ENCODE assay signal across 1 mouse cellular context in genomic region chr13:104178650-104179121, GRCm38 (mm10).
A peak's percentile ranks its signal among the peaks of the same experiment; 100 is the strongest.
TF ChIP-seq lines count a peak whose summit lies in the region.

Gene Trim23, plus strand, starts transcription at chr13:104178797.

TF ChIP-seq in CH12.LX, 34 proteins besides CTCF, POLR2A, EP300 and RAD21 (continued from another document):
- TF ChIP-seq HCFC1 (IDR thresholded peaks at IDR 0.05; ENCODE audit: low read depth, low read length) (peak; percentile 82), BHLHE40 (IDR thresholded peaks at IDR 0.05; ENCODE audit: low read depth, low read length) (no peak), KAT2A (IDR thresholded peaks at IDR 0.05; ENCODE audit: insufficient replicate concordance, low read length) (peak; percentile 65; the same call in 1 of the 2 replicates), IRF4 (IDR thresholded peaks at IDR 0.05; ENCODE audit: low read depth, low read length) (peak; percentile 29), ZC3H11A (IDR thresholded peaks at IDR 0.05; ENCODE audit: low read depth, low read length) (no peak), TCF12 (IDR thresholded peaks at IDR 0.05; ENCODE audit: low read depth, low read length) (peak; percentile 68), ZNF384 (IDR thresholded peaks at IDR 0.05; ENCODE audit: low read depth, low read length) (no peak), ETS1 (conservative IDR thresholded peaks at IDR 0.05; ENCODE audit: low read depth, low read length) (no peak; the same call in 1 of the 2 replicates), MAX (IDR thresholded peaks at IDR 0.05; ENCODE audit: low read length) (peak; percentile 71; the same call in 1 of the 2 replicates), E2F4 (IDR thresholded peaks at IDR 0.05; ENCODE audit: insufficient replicate concordance, low read depth, low read length) (0 out of 2 replicates have a peak, but pooled peaks have one; percentile 53), UBTF (IDR thresholded peaks at IDR 0.05; ENCODE audit: low read depth, low read length) (no peak; the same call in 1 of the 2 replicates), USF2 (conservative IDR thresholded peaks at IDR 0.05; ENCODE audit: low read depth, low read length) (no peak), MAZ (IDR thresholded peaks at IDR 0.05; ENCODE audit: low read depth, low read length) (peak; percentile 60; the same call in 1 of the 2 replicates)
TF ChIP-seq in CH12.LX: peak in this region for 19.
